Mouse (Mus musculus) common myeloid progenitor, adult 5-6 weeks (primary cell): ENCODE results near the gene Morc3. TPM values are rescaled to one million over a fixed set of nuclear protein-coding genes. Genes with fewer than 3 reads are reported as not detected.
A peak's percentile ranks its signal among the peaks of the same experiment; 100 is the strongest.

ENCODE experiments used
- ATAC-seq: replicated peaks from 2 replicates; pipeline ENCODE4 v1.8.0; 2016; ENCODE audit warnings: low read depth, mild to moderate bottlenecking, moderate TSS enrichment, inconsistent platforms; ENCODE audit not compliant: poor library complexity, severe bottlenecking
- total RNA-seq: library from RNA; stranded (forward); fragments of 200-1000, 187-1606 nt; gene quantifications from 2 replicates; pipeline ENCODE4 v1.2.3, GENCODE M21; 2017

Gene Morc3
- total RNA-seq, 1 experiment from 2014 or later: 123 TPM

DNA sequence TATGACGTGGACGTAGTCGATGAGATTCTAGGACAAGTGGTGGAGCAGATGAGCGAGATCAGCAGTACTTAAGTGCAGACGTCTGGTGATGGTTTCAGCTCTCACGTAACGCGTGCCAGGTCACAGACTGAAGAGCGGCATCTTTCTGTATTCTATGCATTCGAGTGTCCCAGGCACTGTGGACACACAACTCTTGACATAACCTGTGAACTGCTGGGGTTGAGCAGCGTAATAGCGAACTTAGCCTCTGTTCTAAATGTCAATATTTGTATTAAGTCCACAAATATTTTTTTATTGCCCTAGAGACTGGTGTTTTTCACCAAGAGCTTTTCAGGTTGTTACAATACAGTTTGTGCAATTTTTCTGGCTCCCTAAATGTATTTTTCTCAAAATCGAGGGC, 42.9 kb downstream of the Morc3 start:
- ATAC-seq: no peak

DNA sequence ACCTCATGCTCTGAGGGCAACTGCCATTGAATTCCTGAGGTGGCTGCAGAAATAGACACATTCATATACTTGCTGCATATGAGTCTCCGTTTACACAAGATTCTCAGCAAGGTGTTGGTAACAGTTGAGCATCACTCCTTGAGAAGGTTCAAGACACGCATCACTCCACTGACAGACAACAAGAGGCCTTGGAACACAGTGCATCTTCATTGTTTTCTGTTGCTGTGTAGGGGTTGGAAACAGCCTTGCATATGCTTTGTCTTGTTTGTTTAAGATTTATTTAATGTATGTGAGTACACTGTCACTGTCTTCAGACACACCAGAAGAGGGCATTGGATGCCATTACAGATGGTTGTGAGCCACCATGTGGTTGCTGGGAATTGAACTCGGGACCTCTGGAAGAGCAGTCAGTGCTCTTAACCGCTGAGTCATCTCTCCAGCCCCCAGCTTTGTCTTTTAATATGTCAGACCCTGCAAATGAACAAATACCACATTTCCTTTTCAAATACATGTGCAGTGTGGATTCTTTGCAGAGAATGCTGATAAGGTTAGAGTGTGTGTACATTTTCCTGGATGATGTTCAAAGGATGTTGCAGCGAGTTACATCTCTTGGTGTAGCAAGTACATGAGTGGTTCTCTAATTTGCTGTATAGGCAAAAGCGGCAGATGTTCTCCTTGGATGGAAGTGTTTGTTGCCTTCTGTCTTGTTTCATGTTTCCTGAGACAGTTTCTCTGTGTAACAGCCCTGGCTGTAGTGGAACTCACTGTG, 45.9 kb downstream of the Morc3 start:
- ATAC-seq: no peak

DNA sequence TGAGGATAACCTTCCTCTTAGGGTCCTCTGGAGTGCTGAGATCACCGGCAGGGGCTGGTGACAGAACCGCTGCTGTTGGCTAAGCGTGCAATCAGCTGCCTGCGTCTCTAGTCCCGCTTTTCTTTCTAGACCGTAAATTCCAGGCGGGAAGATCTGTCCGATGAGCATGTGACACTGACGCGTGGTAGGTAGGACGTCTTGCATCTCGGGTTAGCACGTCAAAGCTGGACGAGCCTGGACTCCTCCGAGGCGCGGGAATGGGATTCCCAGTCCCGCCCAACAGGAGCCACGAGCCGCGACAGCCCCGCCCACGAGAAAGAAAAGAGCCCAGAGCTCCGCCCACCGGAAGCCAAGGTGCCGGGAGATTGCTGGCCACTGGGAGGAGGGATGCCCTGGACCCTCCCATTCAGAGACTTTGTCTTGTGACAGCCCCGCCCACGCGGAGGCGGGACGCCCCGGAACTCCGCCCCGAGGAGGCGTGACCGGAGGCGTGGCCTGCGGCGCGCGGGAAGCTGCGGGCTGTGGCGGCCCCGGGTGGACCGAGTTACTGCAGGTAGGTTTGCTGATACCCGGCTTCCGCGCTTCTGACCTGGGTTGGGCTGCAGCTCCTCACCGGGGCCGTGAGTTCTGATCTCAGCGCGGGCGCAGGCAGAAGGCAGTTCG, 51.6 kb downstream of the Morc3 start, which contains the start of gene Chaf1b:
TSS of gene Chaf1b (plus strand) at position 479 of the 663 bp plus-strand sequence.
- peak; percentile 93 for ATAC-seq

DNA sequence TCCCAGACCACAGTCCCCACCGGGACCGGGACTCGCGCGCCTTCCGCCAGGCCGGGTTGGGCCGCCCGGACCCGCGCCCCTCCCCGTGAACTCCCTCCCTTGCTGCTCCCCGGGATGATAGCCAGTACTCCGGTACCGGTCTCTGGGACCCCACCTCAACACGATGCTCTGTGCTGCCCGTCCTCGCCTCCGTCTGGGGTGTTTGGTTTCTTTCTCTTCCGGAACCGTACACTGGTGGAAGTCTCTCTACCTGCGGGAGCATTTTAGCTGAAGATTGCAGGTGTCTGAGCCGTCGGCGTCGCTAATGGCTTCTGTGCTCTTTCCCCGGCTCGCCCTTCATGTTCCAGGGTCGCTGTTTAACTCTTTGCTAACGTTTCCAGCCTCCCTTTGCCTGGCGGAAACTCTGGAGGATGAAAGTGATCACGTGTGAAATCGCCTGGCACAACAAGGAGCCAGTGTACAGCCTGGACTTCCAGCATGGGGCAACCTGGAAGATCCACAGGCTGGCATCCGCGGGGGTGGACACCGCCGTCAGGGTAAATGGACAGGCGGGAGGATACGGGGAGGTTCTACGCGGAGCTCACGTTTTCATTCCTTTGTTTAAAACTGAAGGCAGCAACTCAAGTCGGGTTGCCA, 52.3 kb downstream of the Morc3 start:
- peak; percentile 22 for ATAC-seq

DNA sequence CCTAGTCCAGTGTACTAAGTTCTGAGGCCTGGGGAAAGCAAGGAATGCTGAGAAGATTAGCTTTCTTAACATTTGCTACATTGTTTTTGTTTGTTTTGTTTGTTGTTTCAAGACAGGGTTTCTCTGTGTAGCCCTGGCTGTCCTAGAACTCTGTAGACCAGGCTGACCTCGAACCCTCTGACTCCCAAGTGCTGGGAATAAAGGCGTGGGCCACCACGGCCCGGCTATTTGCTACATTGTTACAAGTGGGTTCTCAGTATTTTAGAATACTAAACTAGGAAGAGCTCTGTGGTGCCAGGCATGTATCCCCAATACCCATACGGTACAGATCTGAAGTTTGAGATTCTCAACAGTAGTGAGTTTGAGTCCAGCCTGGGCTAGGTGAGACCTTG, 52.8 kb downstream of the Morc3 start:
- ATAC-seq: no peak

DNA sequence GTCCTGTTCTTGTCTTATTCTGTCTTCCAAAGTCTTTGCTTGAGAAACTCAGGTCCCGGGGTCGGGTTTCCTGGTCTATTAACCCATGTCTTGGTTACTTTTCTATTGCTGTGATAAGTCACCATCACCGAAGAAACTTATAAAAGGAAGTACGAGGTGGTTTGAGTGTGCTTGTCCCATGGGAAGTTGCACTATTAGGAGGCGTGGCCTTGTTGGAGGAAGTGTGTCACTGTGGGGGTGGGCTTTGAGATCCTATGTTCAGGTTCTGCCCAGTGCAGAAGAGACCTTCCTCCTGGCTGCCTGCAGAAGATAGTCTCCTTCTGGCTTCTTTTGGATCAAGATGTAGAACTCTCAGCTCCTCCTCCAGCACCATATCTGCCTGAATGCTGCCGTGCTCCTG, 56.6 kb downstream of the Morc3 start:
- ATAC-seq: no peak

DNA sequence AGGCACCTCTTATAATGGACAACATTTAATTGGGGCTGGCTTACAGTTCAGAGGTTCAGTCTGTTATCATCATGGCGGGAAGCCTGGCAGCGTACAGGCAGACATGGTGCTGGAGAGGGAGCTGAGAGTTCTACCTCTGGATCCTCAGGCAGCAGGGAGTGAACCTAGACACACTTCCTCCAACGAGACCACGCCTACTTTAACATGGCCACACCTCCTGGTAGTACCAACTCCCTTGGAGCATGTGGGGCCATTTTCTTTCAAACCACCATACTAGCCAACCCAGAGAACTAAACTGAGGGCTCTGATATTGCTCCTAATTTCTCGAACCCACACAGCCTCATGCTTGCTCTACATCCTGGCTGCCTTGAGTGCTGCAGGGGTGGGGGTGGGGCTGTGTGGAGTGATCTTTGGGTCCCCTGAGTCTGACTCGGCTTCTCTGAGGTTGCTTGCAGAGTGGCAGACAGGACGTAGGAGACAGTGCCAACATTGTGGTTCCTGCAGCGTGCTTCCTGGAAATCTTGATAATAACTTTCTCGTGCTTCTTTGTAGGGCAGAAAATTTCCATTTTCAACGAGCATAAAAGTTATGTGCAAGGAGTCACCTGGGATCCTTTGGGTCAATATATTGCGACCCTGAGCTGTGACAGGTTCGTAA, 59.2 kb downstream of the Morc3 start:
- peak; percentile 83 for ATAC-seq

DNA sequence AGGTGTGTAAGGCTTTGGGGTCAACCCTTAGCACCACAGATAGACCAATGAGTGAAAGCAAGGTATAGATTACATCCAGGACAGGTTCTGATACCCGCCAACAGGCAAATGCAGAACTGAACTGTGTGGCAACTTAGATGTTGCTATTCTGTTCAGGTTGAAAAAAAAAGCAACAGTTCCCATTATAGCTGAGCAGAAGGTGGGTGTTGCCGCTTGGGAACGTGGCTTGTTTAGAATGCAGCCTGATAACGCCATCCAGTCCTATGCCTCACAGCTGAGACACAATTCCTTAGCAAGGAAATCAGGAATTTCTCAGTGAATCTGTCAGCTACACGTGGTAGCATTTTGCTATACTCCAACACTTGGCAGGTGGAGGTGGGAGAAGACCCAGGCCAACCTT, 61.4 kb downstream of the Morc3 start:
- ATAC-seq: no peak

DNA sequence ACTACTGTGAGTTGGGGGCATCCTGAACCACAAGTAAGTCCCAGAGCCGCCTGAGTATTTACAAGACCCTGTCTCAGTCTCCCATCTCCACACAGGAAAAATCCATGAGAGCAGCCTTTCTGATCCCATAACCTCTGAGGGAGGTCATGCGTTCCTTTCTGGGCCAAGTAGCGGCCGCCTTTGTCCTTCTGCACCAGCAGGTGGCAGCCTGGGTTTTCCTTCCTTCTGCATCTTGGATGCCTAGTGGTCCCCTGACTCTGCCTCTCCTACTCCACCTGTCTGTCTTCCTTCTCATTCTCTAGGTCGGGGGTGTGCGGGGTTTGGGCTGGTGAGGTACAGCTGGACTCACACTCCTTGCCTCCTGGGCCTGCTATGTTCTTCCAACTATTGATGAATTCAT, 71.1 kb downstream of the Morc3 start:
- ATAC-seq: no peak; the same call in 1 of the 2 replicates

DNA sequence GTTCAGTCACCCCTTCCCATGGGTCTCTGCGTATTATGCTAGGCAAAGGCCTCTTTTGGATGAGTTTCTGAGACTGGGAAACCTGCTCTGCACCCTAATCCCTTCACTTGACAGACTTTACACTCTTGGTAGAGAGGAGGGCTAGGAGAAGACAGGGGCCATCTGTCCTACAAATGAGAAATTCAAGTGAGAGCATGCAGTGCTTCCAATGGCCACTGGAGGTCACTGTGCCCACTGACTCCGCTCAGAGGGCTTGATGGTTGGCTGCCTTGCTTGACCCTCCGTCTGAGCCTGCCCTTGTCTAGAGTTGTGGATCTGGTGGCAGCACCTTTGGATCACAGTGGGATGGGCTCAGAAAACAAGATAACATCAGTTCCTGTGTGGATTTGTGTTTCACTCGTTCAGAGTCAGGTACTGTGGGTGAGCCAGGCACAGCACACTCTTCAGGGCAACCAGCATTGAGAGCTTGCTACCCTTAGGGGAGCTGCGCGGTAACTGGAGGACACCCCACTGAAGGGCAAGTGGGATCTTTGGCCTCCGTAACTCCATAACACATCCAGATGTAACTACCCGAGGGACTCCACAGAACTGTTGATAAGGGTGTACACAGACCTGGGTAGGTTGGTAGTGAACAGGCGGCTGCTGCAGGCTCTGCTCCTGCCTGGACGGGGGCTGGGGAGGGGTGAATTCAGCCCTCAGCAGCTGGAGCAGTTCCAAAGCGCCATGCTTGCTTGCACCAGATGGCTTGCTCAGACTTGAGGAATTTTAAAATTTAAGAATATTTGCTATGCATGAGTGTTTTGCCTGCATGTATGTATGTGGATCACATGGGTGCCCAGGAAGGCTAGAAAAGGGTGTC, 74.5 kb downstream of the Morc3 start:
- peak; percentile 80 for ATAC-seq

DNA sequence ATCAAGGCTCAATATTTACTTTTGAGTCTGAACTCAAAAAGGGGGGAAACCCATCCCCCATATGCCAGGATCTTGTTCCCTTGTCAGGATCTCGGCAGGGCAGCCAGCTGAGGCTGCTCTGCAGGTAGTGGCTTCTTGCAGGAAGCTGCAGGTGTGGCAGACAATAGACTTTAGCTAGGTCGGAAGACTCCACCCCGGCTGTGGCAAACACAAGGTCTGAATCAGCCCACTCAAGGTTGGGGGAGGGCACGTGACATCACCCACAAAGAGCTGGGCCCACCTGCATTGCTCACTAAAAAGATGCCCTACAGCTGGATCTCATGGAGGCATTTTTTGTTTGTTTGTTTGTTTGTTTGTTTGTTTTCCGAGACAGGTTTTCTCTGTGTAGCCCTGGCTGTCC, 75.8 kb downstream of the Morc3 start:
- ATAC-seq: no peak

DNA sequence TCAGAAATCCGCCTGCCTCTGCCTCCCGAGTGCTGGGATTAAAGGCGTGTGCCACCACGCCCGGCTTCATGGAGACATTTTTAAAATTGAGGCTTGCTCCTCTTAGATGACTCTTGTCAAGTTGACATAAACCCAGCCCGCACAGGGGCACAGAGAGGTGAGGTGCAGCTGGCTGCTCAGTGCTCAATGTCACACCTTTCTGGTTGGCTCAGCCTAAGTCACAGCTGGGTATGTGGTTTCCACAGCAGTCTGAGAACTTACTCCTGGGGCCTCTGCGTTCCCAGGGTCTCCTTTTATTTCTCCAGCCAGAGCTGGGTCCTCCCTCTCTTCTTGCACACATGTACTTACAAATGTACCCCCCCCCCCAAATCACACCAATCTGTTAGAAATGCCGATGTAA, 76.3 kb downstream of the Morc3 start:
- no peak for ATAC-seq

DNA sequence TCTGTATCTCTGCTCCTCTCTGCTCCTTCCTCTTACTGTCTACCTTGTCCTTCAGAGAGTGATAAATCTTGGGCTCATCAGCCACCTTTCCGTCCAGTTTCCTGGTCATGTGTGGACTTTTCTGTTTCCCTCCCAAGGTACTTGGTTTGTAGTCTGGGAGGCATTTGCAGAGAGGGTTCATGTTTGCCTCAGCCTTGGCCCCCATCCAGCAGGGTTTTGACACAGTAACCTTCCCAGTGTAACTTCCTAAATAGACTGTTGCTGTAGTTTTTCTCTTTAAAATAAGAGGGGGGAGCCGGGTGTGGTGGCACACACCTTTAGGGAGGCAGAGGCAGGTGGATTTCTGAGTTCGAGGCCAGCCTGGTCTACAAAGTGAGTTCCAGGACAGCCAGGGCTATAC, 78.0 kb downstream of the Morc3 start:
- ATAC-seq: no peak

DNA sequence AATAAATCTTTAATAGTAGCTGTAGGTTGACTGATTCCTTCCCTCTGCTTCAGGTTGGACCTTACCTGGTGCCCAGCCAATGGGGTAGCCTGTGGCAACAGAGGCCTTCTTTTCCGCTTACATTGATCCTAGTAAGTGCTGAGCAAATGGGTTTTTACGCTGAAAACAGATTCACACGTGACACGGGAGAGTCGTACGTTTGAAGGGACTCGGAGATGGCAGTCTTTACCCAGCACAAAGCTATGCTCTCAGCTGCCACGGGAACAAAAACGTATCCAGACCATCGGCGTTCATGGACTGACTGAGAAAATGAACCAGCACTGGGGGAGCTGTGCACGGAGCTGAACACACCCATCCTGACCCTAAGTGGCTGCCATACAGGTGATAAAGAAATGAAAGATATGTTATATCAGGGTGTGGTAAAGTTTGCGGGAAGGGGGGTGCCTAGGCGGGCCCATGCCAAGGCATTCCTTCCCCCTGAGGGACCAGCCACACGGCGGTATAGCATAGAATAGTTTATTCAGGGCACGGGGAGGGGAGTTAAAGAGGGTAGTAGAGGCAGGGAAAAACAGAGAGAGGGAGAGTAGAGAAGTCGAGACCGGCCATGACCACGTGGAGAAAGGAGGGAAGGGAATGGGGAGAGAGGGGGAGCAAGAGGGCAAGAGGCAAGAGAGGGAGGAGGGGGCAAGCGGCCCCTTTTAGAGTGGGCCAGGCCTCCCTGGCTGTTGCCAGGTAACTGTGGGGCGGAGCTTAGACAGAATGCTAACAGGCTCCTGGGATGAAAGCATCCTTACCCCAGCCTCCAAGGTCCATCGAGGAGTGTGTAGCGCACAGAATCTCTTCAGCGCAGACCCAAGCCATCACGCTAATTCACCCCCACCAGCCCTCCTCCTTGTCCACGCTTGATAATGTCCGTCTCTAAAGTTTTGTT, 79.1 kb downstream of the Morc3 start:
- ATAC-seq: no peak

DNA sequence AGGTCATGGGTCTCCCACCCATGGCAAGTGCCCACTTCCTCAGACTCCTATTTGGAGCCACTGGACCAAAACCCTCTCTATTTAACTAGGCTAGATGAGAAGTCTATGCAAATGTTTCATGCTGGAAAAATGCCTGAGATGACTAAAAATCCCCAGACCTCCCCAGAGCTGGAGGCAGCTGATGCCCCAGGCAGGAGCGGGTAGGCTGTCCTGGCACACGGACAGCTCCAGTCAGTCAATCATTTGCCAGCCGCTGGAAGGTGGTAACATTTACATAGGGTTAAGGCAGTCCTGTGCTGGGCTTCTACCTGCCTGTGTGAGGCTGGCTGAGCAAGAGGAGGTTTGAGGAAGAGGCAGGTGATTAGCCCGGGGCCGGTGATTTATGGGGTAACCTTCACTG, 80.2 kb downstream of the Morc3 start:
- ATAC-seq: no peak

DNA sequence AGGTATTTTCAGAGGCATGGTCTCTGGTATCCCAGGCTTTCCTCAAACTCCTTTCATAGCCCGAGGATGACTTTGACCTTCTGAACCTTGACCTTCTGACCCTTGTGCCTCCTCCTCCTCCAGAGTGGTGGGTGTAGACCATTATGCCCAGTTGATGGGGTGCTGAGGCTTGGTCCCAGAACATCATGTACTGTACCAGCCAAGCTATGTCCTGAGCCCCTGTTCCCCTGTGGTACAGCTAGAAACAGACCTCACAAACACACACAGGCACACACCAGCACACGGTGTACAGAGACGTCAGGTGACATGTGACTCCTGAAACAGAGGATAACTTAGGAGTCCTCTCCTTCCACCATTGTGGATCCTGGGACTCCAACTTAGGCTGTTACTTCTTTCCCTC, 80.9 kb downstream of the Morc3 start:
- ATAC-seq: no peak

DNA sequence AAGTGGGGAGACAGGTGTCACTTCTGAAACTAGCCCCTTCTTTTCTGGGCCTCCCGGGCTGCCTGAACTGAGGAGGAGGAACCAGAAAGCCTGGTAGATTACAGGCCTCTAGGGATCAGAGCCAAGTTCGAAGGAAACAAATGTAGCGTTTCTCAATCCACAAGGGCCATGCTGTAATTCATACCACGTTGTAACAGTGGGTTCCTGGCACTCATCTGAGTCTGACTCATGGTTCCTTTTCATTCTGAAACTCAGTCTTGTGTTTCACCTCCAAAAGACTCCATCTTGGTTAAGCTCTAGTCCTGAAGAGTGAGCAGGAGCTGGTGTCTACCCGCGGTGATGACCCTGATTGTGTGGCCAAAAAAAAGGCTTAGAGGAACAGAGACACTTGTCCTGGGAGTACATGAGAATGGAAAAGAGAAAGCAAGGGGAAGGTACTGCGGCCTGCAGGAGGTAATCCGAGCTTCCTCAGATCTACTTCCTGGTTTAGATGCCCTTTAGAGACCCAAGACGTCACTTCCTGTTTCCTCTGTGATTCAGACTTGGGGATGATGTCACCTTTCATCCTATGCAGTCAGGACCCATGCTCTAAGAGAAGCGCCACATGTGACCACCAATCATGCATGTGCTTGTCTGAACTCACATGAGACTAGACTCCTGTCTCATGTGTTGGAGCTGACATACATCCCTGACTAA, 82.1 kb downstream of the Morc3 start:
- ATAC-seq: peak; percentile 39

DNA sequence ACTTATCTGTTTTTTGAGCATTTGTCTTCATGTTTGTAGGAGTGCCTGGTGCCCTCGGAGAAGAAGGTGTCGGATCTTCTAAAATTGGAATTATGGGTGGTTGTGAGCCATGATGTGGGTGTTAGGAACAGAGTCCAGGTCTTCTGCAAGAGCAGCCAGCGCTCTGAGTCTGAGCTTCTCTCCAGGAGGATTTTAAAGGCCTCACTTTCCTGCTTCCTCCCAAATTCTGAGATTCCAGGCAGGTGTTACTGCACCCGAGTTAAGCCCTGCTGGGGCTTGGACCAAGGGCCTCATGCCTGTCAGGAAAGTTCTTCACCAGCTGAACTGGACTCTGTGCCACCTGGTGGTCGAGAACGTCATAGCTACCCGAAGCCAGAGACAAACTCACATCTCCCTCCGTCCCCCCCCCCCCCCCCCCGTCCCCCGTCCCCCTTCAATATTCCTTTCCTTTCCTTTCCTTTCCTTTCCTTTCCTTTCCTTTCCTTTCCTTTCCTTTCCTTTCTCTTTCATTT, 83.5 kb downstream of the Morc3 start:
- 0 out of 2 replicates have a peak, but pooled peaks have one; percentile 29 for ATAC-seq
